Mouse (Mus musculus) kidney, adult 2 months (tissue): Measurements from ENCODE around the gene Igsf9b. TPM values are rescaled to one million over a fixed set of nuclear protein-coding genes. Genes with fewer than 3 reads are reported as not detected.
A peak's percentile ranks its signal among the peaks of the same experiment; 100 is the strongest.

Experiments used
- DNase-seq: peaks from one replicate; pipeline ENCODE4 v3.0.0; 2021
- H3K27ac ChIP-seq: fragments of 200-500 bp; 2 replicates; pipeline ENCODE4 v1.5.1; 2012; ENCODE audit warnings: low read depth, low read length, control low read depth, inconsistent platforms; ENCODE audit not compliant: insufficient read depth
- H3K27me3 ChIP-seq: fragments of 200-500 bp; replicated peaks from 2 replicates; pipeline ENCODE4 v1.6.1; 2012; ENCODE audit warnings: mild to moderate bottlenecking, moderate library complexity, low read length, inconsistent platforms; ENCODE audit not compliant: control insufficient read depth, insufficient read depth
- H3K36me3 ChIP-seq: fragments of 200-500 bp; 2 replicates; pipeline ENCODE4 v1.6.1; 2012; ENCODE audit warnings: mild to moderate bottlenecking, moderate library complexity, low read length, inconsistent platforms; ENCODE audit not compliant: control insufficient read depth, insufficient read depth
- H3K4me1 ChIP-seq: fragments of 200-500 bp; 2 replicates; pipeline ENCODE4 v1.6.1; 2011; ENCODE audit warnings: low read length; ENCODE audit not compliant: control insufficient read depth, insufficient read depth
- H3K4me3 ChIP-seq: fragments of 200-500 bp; 2 replicates; pipeline ENCODE4 v1.5.1; 2011; ENCODE audit warnings: mild to moderate bottlenecking, low read depth, low read length, control low read depth; ENCODE audit not compliant: insufficient read depth
- CTCF ChIP-seq: fragments of 200-500 bp; conservative IDR thresholded peaks from 2 replicates; pipeline ENCODE4 v1.5.1; 2011; ENCODE audit warnings: low read depth, mild to moderate bottlenecking, control low read depth, low read length, moderate library complexity, mixed read lengths; ENCODE audit not compliant: insufficient read depth, insufficient read length
- POLR2A ChIP-seq: fragments of 200-500 bp; IDR thresholded peaks from one replicate; pipeline ENCODE4 v1.6.1; 2011; ENCODE audit warnings: low read depth, low read length, control low read depth
- WGBS: fragments of 180-500 bp; shearing (Covaris S2); methylation state at CpG from one replicate; pipeline ENCODE4 v1.1.7; 2018; 5-methylcytosine and 5-hydroxymethylcytosine counted together
- polyA plus RNA-seq: library from polyadenylated mRNA; depleted of rRNA; stranded (reverse); fragments of >200 nt; gene quantifications from 2 replicates; pipeline ENCODE4 v1.2.3, GENCODE M21; 2012; rRNA removed

Igsf9b gene
- polyA plus RNA-seq = 0.52 and 0.68 TPM in 2 replicates

DNA sequence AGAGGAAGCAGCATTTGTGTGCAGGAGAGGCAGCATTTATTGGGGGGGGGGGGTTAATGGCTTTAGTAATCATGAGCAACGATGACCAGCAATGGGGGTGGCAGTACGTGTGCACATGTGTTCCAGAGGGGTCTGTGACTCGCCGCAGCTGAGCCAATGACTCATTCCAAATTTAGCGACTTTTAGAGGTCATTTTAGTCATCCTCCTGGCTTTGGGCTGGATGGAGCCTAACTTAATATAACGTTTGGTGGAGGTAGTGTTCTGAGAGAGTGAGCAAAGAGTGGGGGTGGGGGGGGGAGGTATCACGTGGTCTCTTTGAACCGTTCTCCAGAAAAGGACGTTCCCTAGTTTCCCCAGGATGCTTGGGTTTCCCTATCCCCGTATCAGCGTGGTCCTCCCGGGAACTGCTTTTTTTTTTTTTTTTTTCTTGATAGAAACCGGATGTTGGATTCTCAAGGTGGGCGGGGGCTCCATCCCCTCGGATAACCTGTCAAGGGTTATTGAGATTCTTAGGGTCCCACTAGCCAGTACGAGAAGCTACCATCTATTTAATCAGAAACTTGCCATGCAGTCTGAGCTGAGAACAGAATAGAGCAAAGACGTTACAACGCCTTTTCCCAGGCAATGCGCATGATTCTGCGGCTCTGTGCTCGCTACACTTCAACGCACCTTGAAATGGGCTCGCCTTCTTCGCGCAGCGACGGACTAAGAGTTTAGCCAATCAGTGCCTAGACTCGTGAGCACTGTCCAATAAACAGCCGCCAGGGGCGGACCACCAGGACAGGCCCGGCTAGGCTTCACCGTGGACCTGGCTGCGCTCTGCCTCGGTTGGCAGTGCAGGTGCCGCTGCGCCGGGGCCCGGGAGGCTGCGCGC, at the start of gene Igsf9b:
Gene Igsf9b, plus strand, starts transcription at position 794 of the 875 bp plus-strand sequence.
- under 1% methylated on average over 40 of the region's 40 CpGs for WGBS
- DNase-seq = peak; percentile 94
- H3K4me3 ChIP-seq = peak within 1 kb of the TSS; percentile 62

DNA sequence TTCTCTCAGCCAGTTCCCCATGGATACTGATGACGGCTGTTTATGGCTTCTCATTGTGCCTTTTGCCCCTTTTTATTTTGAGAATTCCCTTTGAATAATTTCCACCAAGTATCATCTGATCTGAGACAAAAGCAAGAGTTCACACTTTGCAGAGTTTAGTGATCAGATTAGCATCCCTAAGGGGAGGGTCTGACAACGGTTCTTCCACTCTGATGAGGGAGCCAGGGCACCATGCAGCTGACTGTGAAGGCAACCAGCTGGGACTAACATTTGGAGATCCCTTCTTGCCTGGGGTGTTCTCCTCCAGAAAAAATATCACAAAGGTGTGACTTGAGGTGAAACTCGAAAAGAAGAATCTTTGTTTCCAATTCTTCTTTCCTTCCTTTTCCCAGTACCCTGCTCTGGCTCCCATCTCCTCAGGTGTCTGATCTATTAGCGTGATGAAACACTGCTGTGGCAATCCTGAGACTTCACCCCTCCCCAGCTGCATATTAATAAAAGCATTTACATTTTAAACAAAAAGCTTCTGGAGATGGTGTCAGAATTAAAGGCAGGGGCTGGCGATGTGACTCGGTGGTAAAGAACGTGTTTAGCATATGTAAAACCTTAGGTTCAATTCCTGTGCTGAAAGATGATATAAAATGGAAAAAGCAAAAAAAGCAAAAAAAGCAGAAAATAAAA, 46.8 kb upstream of the Igsf9b start:
- WGBS = 75% methylated on average over 7 of the region's 7 CpGs
- Histone ChIP-seq H3K27me3 (no peaks in the 10 kb centered on the region), H3K36me3 (no peaks in the 10 kb centered on the region), H3K4me1 (no peaks in the 10 kb centered on the region), H3K27ac (no peak overlapping the region), H3K4me3 (no peak overlapping the region)
- TF ChIP-seq POLR2A (no peak), CTCF (no peak)
- DNase-seq = no peak

More for the DNA sequence above, at the start of gene Igsf9b:
- H3K36me3 ChIP-seq = no peaks in the 10 kb centered on the region
- no peaks in the 10 kb centered on the region for H3K4me1 ChIP-seq
- H3K27me3 ChIP-seq = no peaks in the 10 kb centered on the region; the same call in 1 of the 2 replicates
- no peak within 1 kb of the TSS for H3K27ac ChIP-seq
- TF ChIP-seq CTCF (no peak), POLR2A (no peak)

DNA sequence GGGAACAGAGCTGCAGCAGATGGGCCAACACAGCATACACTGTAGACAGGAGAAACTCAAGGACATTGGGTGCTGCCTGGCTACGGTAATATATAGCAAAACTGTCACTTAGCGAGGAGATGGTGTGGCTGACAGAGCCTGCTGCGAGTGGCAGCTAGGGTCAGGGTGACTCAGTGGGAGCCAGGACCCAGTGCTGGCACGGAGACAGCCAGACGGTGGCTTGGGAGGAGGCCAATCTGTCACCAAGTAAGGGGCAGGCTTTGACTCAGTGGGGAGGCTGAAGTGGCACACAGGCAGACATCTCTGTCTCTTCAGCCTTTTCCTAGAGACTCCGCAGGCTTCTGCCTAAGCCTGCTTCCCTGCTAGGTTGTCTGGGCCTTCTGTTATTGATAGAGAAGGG, 42.5 kb upstream of the Igsf9b start:
- no peaks in the 10 kb centered on the region for H3K36me3 ChIP-seq
- 78% methylated on average over 6 of the region's 6 CpGs for WGBS
- no peaks in the 10 kb centered on the region for H3K27me3 ChIP-seq
- H3K4me1 ChIP-seq = no peaks in the 10 kb centered on the region
- H3K27ac ChIP-seq = no peak overlapping the region
- TF ChIP-seq CTCF (no peak), POLR2A (no peak)
- H3K4me3 ChIP-seq = no peak overlapping the region
- no peak for DNase-seq

DNA sequence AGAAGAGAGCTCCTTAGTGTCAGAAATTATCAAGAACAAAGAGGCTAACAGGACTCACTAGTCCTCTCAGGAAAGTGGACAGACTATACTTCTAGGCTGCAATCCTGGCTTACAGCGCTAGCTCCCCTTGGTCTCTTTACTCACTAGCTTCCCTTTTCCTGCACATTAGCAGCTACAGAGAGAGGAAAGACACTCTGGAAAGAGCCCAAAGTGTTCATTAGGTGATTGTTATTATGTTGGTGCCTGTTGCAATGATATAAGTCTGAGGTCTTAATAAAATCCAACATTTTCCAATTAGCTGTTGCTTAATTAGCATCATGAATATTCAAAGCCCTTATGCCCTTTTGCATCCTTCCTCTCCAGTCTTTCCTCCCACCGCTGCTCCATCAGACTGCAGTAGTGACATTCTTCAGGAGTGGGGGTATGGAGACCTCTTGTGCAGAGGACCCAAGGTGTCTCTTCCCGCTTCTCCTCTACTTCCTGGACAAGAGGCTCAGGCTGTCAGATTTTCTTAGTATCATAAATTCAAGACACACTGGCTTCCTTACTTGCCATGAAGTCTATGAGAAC, 38.5 kb upstream of the Igsf9b start:
- TF ChIP-seq POLR2A = no peak
- TF ChIP-seq CTCF = no peak
- Histone ChIP-seq H3K36me3 (no peaks in the 10 kb centered on the region), H3K4me3 (no peak overlapping the region), H3K27ac (no peak overlapping the region), H3K27me3 (no peaks in the 10 kb centered on the region), H3K4me1 (no peaks in the 10 kb centered on the region)
- no peak for DNase-seq
- 77% methylated on average over 3 of the region's 3 CpGs for WGBS

DNA sequence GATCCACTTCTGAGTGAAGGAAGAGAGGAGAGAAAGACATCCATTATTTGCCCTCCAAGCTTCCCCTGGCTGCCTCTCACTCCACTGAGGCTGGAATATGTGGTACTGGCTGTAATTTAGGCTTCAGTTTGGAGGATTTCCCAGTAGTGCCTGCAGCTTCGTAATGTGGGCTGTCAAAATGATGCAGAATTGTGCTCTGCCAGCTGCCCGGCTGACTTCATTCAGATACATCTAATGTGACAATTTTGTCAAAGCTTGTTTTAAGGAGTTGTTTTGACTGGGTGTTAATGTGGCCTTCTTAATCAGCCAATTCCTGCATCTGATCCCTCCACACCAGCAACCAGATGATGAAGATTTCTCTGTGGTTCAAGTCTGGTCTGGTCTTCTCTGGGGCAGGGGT, 37.1 kb upstream of the Igsf9b start:
- Histone ChIP-seq H3K4me1 (no peaks in the 10 kb centered on the region), H3K27ac (no peak overlapping the region), H3K4me3 (no peak overlapping the region), H3K27me3 (no peaks in the 10 kb centered on the region), H3K36me3 (no peaks in the 10 kb centered on the region)
- TF ChIP-seq POLR2A (no peak), CTCF (no peak)
- DNase-seq = no peak
- 75% methylated on average over 2 of the region's 2 CpGs for WGBS

DNA sequence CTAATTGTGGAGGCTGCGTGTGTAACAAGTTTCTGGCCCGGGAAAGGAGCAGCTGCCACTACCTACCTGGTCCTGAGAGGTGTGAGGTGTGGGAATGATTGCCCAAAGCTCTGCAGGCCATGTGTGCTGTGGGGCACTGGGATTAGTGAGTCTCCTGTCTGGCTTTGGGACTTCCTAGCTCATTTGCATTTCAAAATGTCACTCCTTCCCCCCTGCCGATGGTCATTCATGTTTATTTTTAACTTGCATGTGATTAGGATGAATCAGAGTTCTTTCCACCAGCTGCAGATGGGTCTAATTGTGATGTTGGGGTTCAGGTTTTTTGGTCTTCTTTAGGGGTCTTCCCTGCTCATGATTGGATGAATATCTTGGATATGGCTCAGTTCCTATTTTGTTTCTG, 34.0 kb upstream of the Igsf9b start:
- no peak for TF ChIP-seq CTCF
- TF ChIP-seq POLR2A = no peak
- DNase-seq = no peak
- Histone ChIP-seq H3K27ac (no peak overlapping the region), H3K27me3 (no peaks in the 10 kb centered on the region), H3K4me1 (no peaks in the 10 kb centered on the region), H3K36me3 (no peaks in the 10 kb centered on the region), H3K4me3 (no peak overlapping the region)
- 57% methylated on average over 3 of the region's 3 CpGs for WGBS

DNA sequence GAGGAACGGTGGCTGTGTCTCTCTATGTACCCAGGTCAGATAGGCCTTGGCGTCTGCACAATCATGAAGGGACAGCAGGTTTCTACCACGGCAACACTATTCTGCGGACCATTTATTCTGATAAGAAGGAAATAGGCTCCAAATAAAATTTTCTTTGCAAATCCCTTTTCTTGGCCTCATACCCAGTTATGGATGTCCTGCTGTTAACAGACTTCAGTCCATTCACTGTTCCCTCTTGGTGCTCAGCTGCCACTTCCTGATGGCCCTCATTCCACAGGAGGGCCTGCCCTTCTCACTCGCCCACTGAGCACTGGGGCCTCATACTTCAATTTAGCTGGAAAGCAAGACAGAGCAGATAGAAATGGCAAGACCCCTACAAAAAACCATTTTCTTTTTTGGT, 31.1 kb upstream of the Igsf9b start:
- Histone ChIP-seq H3K4me1 (no peaks in the 10 kb centered on the region), H3K4me3 (no peak overlapping the region), H3K27me3 (no peaks in the 10 kb centered on the region), H3K36me3 (no peaks in the 10 kb centered on the region), H3K27ac (no peak overlapping the region)
- no peak for DNase-seq
- TF ChIP-seq CTCF (no peak), POLR2A (no peak)
- 89% methylated on average over 5 of the region's 5 CpGs for WGBS
